Mouse (Mus musculus) intestine, embryonic 15.5 days (tissue): Measurements from ENCODE around the gene Taf10. TPM values are rescaled to one million over a fixed set of nuclear protein-coding genes. Genes with fewer than 3 reads are reported as not detected.
"Not testable (repeated sequence)": the region's sequence is repeated elsewhere in the genome, so short reads cannot be mapped to it uniquely, and the experiment has no call there.

Experiments used
- ATAC-seq: fragments of 200-750 bp; cut with Nextera tagmentation; 2 replicates; pipeline ENCODE4 v1.8.0; 2017; ENCODE audit warnings: moderate TSS enrichment, moderate library complexity
- H3K27ac ChIP-seq: fragments of 300-500 bp; sonication (generic); 2 replicates; pipeline ENCODE4 v1.5.1; 2015; ENCODE audit warnings: mild to moderate bottlenecking, inconsistent platforms
- H3K27me3 ChIP-seq: fragments of 300-500 bp; sonication (generic); replicated peaks from 2 replicates; pipeline ENCODE4 v1.6.1; 2015; ENCODE audit warnings: inconsistent platforms
- H3K36me3 ChIP-seq: fragments of 300-500 bp; sonication (generic); 2 replicates; pipeline ENCODE4 v1.6.1; 2015; ENCODE audit warnings: inconsistent platforms
- H3K4me1 ChIP-seq: fragments of 300-500 bp; sonication (generic); replicated peaks from 2 replicates; pipeline ENCODE4 v1.6.1; 2015; ENCODE audit warnings: inconsistent platforms
- H3K4me2 ChIP-seq: fragments of 300-500 bp; sonication (generic); replicated peaks from 2 replicates; pipeline ENCODE4 v1.6.1; 2015; ENCODE audit warnings: mild to moderate bottlenecking, inconsistent platforms
- H3K4me3 ChIP-seq: fragments of 300-500 bp; sonication (generic); replicated peaks from 2 replicates; pipeline ENCODE4 v1.5.1; 2015; ENCODE audit warnings: inconsistent platforms
- H3K9ac ChIP-seq: fragments of 300-500 bp; sonication (generic); 2 replicates; pipeline ENCODE4 v1.6.1; 2015; ENCODE audit warnings: inconsistent platforms
- H3K9me3 ChIP-seq: fragments of 300-500 bp; sonication (generic); 2 replicates; pipeline ENCODE4 v1.6.1; 2016; ENCODE audit warnings: inconsistent platforms
- WGBS: fragments of 180-500 bp; shearing (Covaris S2); methylation state at CpG from one replicate; pipeline ENCODE4 v1.1.7; 2015; 5-methylcytosine and 5-hydroxymethylcytosine counted together
- polyA plus RNA-seq: library from polyadenylated mRNA; unstranded; fragments of >200 nt; fragmentation: Nextera tagmentation; extraction: Ambion mirVana; gene quantifications from 2 replicates; pipeline ENCODE4 v1.2.1, GENCODE M21; 2015

The Taf10 gene
- polyA plus RNA-seq, 1 experiment from 2014 or later: 134 TPM

GRCm38 (mm10) chr7:105747776-105748175, 3.6 kb upstream of the Taf10 start:
- no peak for ATAC-seq
- H3K9ac ChIP-seq: no peak overlapping the region

GRCm38 (mm10) chr7:105743246-105743925, 775 bp downstream of the Taf10 start:
- peak overlapping the region; percentile 89 for H3K9ac ChIP-seq
- H3K4me2 ChIP-seq: peak overlapping the region; percentile 82
- 33% methylated on average over 20 of the region's 20 CpGs for WGBS
- H3K4me3 ChIP-seq: peak overlapping the region; percentile 94
- not testable (repeated sequence) for H3K9me3 ChIP-seq, ATAC-seq, H3K27me3 ChIP-seq
- peaks cover 19% of the 10 kb centered on the region for H3K36me3 ChIP-seq
- peak overlapping the region; percentile 79; the same call in 1 of the 2 replicates for H3K27ac ChIP-seq
- peaks cover 13% of the 10 kb centered on the region; the same call in 1 of the 2 replicates for H3K4me1 ChIP-seq

More at GRCm38 (mm10) chr7:105747776-105748175, 3.6 kb upstream of the Taf10 start:
- H3K9me3 ChIP-seq: no peaks in the 10 kb centered on the region
- no peak overlapping the region for H3K4me2 ChIP-seq
- H3K27me3 ChIP-seq: no peaks in the 10 kb centered on the region
- peaks cover 7% of the 10 kb centered on the region; the same call in 1 of the 2 replicates for H3K4me1 ChIP-seq
- H3K27ac ChIP-seq: no peak overlapping the region
- no peak overlapping the region for H3K4me3 ChIP-seq
- no peaks in the 10 kb centered on the region for H3K36me3 ChIP-seq
- 84% methylated on average over 2 of the region's 2 CpGs for WGBS

- not testable (repeated sequence) for H3K9me3 ChIP-seq, H3K27ac ChIP-seq, H3K27me3 ChIP-seq, H3K9ac ChIP-seq, ATAC-seq
- 80% methylated on average over 7 of the region's 7 CpGs for WGBS
- H3K4me3 ChIP-seq: peak overlapping the region; percentile 94; the same call in 1 of the 2 replicates
- H3K4me2 ChIP-seq: peak overlapping the region; percentile 82; the same call in 1 of the 2 replicates
- peaks cover 14% of the 10 kb centered on the region; the same call in 1 of the 2 replicates for H3K4me1 ChIP-seq
- peaks cover 19% of the 10 kb centered on the region for H3K36me3 ChIP-seq
Observed at GRCm38 (mm10) chr7:105742539-105743215, 1.5 kb downstream of the Taf10 start.

GRCm38 (mm10) chr7:105741978-105742377, 2.2 kb downstream of the Taf10 start:
- WGBS: 90% methylated on average over 9 of the region's 9 CpGs
- Histone ChIP-seq H3K27me3 (no peaks in the 10 kb centered on the region), H3K9ac (no peak overlapping the region), H3K36me3 (peaks cover 19% of the 10 kb centered on the region), H3K4me3 (no peak overlapping the region), H3K4me1 (peaks cover 17% of the 10 kb centered on the region; the same call in 1 of the 2 replicates), H3K9me3 (no peaks in the 10 kb centered on the region), H3K27ac (no peak overlapping the region), H3K4me2 (no peak overlapping the region)
- no peak for ATAC-seq

GRCm38 (mm10) chr7:105740851-105741250, 3.3 kb downstream of the Taf10 start:
- no peak for ATAC-seq
- Histone ChIP-seq H3K4me1 (peaks cover 17% of the 10 kb centered on the region; the same call in 1 of the 2 replicates), H3K4me3 (no peak overlapping the region), H3K4me2 (no peak overlapping the region), H3K36me3 (peaks cover 19% of the 10 kb centered on the region), H3K27me3 (no peaks in the 10 kb centered on the region), H3K9me3 (no peaks in the 10 kb centered on the region), H3K27ac (0 out of 2 replicates have a peak overlapping the region, but pooled peaks have one; percentile 27), H3K9ac (no peak overlapping the region)
- WGBS: 84% methylated on average over 6 of the region's 6 CpGs

GRCm38 (mm10) chr7:105740089-105740795, 3.9 kb downstream of the Taf10 start:
- Histone ChIP-seq H3K9ac (no peak overlapping the region), H3K27ac (0 out of 2 replicates have a peak overlapping the region, but pooled peaks have one; percentile 27)
- 88% methylated on average over 13 of the region's 13 CpGs for WGBS

GRCm38 (mm10) chr7:105738948-105739347, 5.2 kb downstream of the Taf10 start:
- peak; percentile 39 for ATAC-seq
- H3K36me3 ChIP-seq: peaks cover 25% of the 10 kb centered on the region
- H3K4me2 ChIP-seq: peak overlapping the region; percentile 73
- no peaks in the 10 kb centered on the region for H3K27me3 ChIP-seq
- no peaks in the 10 kb centered on the region for H3K9me3 ChIP-seq
- H3K9ac ChIP-seq: no peak overlapping the region
- 12% methylated on average over 3 of the region's 3 CpGs for WGBS
- H3K27ac ChIP-seq: peak overlapping the region; percentile 89
- peak overlapping the region; percentile 90; the same call in 1 of the 2 replicates for H3K4me3 ChIP-seq
- H3K4me1 ChIP-seq: peaks cover 22% of the 10 kb centered on the region; the same call in 1 of the 2 replicates

More at GRCm38 (mm10) chr7:105740089-105740795, 3.9 kb downstream of the Taf10 start:
- Histone ChIP-seq H3K4me1 (peaks cover 17% of the 10 kb centered on the region; the same call in 1 of the 2 replicates), H3K4me2 (no peak overlapping the region), H3K4me3 (no peak overlapping the region), H3K9me3 (no peaks in the 10 kb centered on the region), H3K27me3 (no peaks in the 10 kb centered on the region), H3K36me3 (peaks cover 19% of the 10 kb centered on the region)
- no peak for ATAC-seq

- Histone ChIP-seq H3K36me3 (peaks cover 31% of the 10 kb centered on the region), H3K9me3 (no peaks in the 10 kb centered on the region), H3K4me3 (peak overlapping the region; percentile 90), H3K27ac (peak overlapping the region; percentile 89), H3K9ac (no peak overlapping the region), H3K4me1 (peaks cover 21% of the 10 kb centered on the region; the same call in 1 of the 2 replicates), H3K4me2 (peak overlapping the region; percentile 73), H3K27me3 (no peaks in the 10 kb centered on the region)
- WGBS: 64% methylated on average over 2 of the region's 2 CpGs
- ATAC-seq: no peak
Observed at GRCm38 (mm10) chr7:105738286-105738685, 5.9 kb downstream of the Taf10 start.

GRCm38 (mm10) chr7:105737648-105738047, 6.5 kb downstream of the Taf10 start:
- H3K36me3 ChIP-seq: peaks cover 37% of the 10 kb centered on the region
- peak overlapping the region; percentile 90 for H3K4me3 ChIP-seq
- peak overlapping the region; percentile 73 for H3K4me2 ChIP-seq
- no peaks in the 10 kb centered on the region for H3K9me3 ChIP-seq
- H3K4me1 ChIP-seq: peaks cover 16% of the 10 kb centered on the region; the same call in 1 of the 2 replicates
- H3K9ac ChIP-seq: peak overlapping the region; percentile 76
- no peak for ATAC-seq
- H3K27ac ChIP-seq: peak overlapping the region; percentile 95
- 31% methylated on average over 3 of the region's 3 CpGs for WGBS
- H3K27me3 ChIP-seq: no peaks in the 10 kb centered on the region

- under 1% methylated on average over 30 of the region's 30 CpGs for WGBS
- peak; percentile 14; the same call in 1 of the 2 replicates for ATAC-seq
- peaks cover 37% of the 10 kb centered on the region for H3K36me3 ChIP-seq
Observed at GRCm38 (mm10) chr7:105736911-105737521, 7.1 kb downstream of the Taf10 start, which contains the start of gene Rrp8. TSS of gene Rrp8 (minus strand) at chr7:105737385.

GRCm38 (mm10) chr7:105736264-105736901, 7.8 kb downstream of the Taf10 start, which contains the start of gene Ilk:
TSS of gene Ilk (plus strand) at chr7:105736592.
- WGBS: under 1% methylated on average over 62 of the region's 62 CpGs
- Histone ChIP-seq H3K9ac (peak within 1 kb of the TSS; percentile 76), H3K36me3 (peaks cover 31% of the 10 kb centered on the region), H3K4me3 (peak within 1 kb of the TSS; percentile 90), H3K4me2 (peak within 1 kb of the TSS; percentile 73), H3K9me3 (no peaks in the 10 kb centered on the region), H3K4me1 (peaks cover 16% of the 10 kb centered on the region; the same call in 1 of the 2 replicates), H3K27ac (peak within 1 kb of the TSS; percentile 95), H3K27me3 (no peaks in the 10 kb centered on the region)
- peak; percentile 98 for ATAC-seq

More at GRCm38 (mm10) chr7:105736911-105737521, 7.1 kb downstream of the Taf10 start, which contains the start of gene Rrp8:
- H3K4me2 ChIP-seq: peak within 1 kb of the TSS; percentile 73
- H3K9ac ChIP-seq: peak within 1 kb of the TSS; percentile 76
- no peaks in the 10 kb centered on the region for H3K27me3 ChIP-seq
- H3K9me3 ChIP-seq: no peaks in the 10 kb centered on the region
- H3K4me1 ChIP-seq: peaks cover 16% of the 10 kb centered on the region; the same call in 1 of the 2 replicates
- H3K4me3 ChIP-seq: peak within 1 kb of the TSS; percentile 90
- peak within 1 kb of the TSS; percentile 95 for H3K27ac ChIP-seq
